Mouse (Mus musculus): ENCODE results near the gene Asb5. TPM values are rescaled to one million over a fixed set of nuclear protein-coding genes. Genes with fewer than 3 reads are reported as not detected.

The Asb5 gene
- 5.0 and 6.8 TPM in 2 replicates for polyA plus RNA-seq (2016; fragmentation: Nextera tagmentation; extraction: Ambion mirVana)

DNA sequence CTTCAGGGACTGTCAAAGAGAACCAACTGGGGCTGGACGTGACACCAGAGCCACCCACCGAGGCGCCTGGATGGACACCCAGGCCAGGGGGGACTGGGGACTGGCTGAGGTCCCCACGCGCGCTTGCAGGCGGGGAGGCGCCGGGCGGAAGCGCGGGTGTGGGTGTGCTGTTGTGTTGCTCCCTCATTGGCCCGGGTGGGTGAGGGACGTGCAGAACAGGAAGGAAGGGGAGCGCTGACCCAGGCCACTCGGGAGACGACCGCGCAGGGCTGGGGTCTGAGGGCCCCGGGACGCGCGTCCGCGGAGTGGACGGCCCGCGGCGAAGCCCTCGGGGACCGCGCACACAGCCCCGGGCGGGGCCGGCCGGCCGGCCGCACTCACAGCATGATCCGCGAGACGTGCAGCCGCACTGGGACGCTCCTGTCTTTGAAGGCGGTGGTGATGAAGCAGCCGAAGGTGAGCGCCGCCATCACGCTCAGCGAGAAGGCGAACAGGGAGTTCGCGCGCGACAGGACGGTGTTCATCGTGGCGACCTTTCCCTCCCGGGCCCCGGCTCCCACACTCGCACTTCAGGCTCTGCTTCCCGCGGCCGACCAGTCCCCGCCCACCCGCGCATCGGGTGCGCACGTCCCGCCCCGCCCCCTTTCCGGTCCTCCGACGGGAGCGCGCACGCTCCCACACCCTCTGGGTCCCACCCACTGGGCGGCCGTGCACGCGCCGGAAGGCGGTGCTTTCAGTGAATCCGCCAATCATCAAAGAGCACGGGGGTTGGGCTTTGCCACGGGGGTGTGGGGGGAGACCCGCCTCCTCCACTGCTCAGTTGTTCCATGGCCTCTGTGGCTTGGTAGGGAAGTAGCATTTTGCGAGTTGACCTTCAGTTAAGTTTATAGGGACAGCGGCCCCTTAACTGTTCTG is at the start of gene Asb5, which contains the start of gene Spcs3:
Asb5 (plus strand) TSS at position 199 of the 915 bp plus-strand sequence.
Spcs3 (minus strand) TSS at position 617 of the 915 bp plus-strand sequence.
- Histone ChIP-seq H3K27ac (peak within 1 kb of the TSS; percentile 98), H3K27me3 (ENCODE audit: insufficient read depth, poor library complexity, severe bottlenecking) (no peaks in the 10 kb centered on the region), H3K4me3 (peak within 1 kb of the TSS; percentile 94), H3K9me3 (no peaks in the 10 kb centered on the region), H3K4me1 (peaks cover 17% of the 10 kb centered on the region; the same call in 1 of the 2 replicates), H3K36me3 (peaks cover 16% of the 10 kb centered on the region)
- DNase-seq (ENCODE audit: low spot score) = peak; percentile 98
- WGBS = under 1% methylated on average over 89 of the region's 89 CpGs

DNA sequence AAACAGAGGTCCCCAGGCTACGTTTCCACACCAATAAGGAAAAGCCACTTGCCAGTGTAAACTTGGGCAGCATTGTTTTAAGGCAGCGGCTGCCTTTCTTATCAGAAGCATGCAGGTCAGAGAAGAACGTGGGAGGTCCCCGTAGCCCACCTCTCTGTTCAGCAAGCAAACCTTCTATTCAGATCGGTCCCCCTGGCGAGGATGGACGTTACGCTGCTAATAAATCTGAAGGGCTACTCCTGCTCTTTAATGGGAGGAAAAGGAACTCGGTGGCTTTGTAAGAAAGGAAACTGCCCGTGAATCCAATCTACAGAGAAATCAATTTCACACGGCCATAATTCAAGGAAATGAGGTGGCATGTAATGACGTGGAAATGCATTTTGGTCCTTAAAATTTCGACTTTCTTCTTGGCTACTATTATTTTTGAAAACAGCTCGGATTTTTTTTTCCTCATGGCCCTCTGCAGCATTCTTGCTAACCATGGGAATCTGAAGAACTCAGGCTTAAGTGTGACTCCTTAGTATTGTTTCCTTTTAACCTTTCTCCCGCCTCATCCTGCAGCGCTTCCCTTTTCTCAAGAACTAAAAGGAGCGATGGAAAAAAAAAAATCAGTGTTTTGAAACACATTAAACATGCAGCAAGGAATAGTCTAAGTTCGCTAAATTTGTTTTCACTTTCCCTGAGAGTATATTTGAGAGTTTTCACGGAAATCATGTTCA is 42.7 kb upstream of the Asb5 start:
- Histone ChIP-seq H3K27me3 (ENCODE audit: insufficient read depth, poor library complexity, severe bottlenecking) (no peaks in the 10 kb centered on the region), H3K36me3 (no peaks in the 10 kb centered on the region), H3K27ac (peak overlapping the region; percentile 62; the same call in 1 of the 2 replicates), H3K4me3 (peak overlapping the region; percentile 34), H3K9me3 (no peaks in the 10 kb centered on the region), H3K4me1 (no peaks in the 10 kb centered on the region)
- no peak for DNase-seq (ENCODE audit: low spot score)
- WGBS = 35% methylated on average over 19 of the region's 19 CpGs

- no peak for DNase-seq (ENCODE audit: low spot score)
- Histone ChIP-seq H3K4me3 (no peak overlapping the region), H3K27ac (no peak overlapping the region), H3K9me3 (no peaks in the 10 kb centered on the region), H3K4me1 (no peaks in the 10 kb centered on the region), H3K36me3 (no peaks in the 10 kb centered on the region), H3K27me3 (ENCODE audit: insufficient read depth, poor library complexity, severe bottlenecking) (no peaks in the 10 kb centered on the region)
- WGBS = 86% methylated on average over 4 of the region's 4 CpGs
Measured at GRCm38 (mm10) chr8:54488437-54488836, 40.9 kb upstream of the Asb5 start.

- 24% methylated on average over 6 of the region's 6 CpGs for WGBS
- Histone ChIP-seq H3K4me1 (no peaks in the 10 kb centered on the region), H3K4me3 (no peak overlapping the region), H3K9me3 (no peaks in the 10 kb centered on the region), H3K27me3 (ENCODE audit: insufficient read depth, poor library complexity, severe bottlenecking) (no peaks in the 10 kb centered on the region), H3K36me3 (no peaks in the 10 kb centered on the region), H3K27ac (no peak overlapping the region)
- DNase-seq (ENCODE audit: low spot score) = no peak
Measured at GRCm38 (mm10) chr8:54491057-54491690, 38.2 kb upstream of the Asb5 start.

- H3K4me1 ChIP-seq = no peaks in the 10 kb centered on the region
- H3K9me3 ChIP-seq = no peaks in the 10 kb centered on the region
- H3K36me3 ChIP-seq = no peaks in the 10 kb centered on the region
- no peak overlapping the region for H3K4me3 ChIP-seq
- WGBS = 60% methylated on average over 4 of the region's 4 CpGs
- H3K27me3 ChIP-seq (ENCODE audit: insufficient read depth, poor library complexity, severe bottlenecking) = no peaks in the 10 kb centered on the region
- DNase-seq (ENCODE audit: low spot score) = no peak
- H3K27ac ChIP-seq = no peak overlapping the region
Measured at GRCm38 (mm10) chr8:54491934-54492333, 37.4 kb upstream of the Asb5 start.

GRCm38 (mm10) chr8:54493110-54493509 is 36.3 kb upstream of the Asb5 start:
- Histone ChIP-seq H3K4me1 (no peaks in the 10 kb centered on the region), H3K36me3 (no peaks in the 10 kb centered on the region), H3K4me3 (no peak overlapping the region), H3K27me3 (ENCODE audit: insufficient read depth, poor library complexity, severe bottlenecking) (no peaks in the 10 kb centered on the region), H3K27ac (no peak overlapping the region), H3K9me3 (no peaks in the 10 kb centered on the region)
- DNase-seq (ENCODE audit: low spot score) = no peak
- 14% methylated on average over 6 of the region's 6 CpGs for WGBS

GRCm38 (mm10) chr8:54493915-54494314 is 35.5 kb upstream of the Asb5 start:
- H3K4me1 ChIP-seq = no peaks in the 10 kb centered on the region
- no peaks in the 10 kb centered on the region for H3K27me3 ChIP-seq (ENCODE audit: insufficient read depth, poor library complexity, severe bottlenecking)
- H3K9me3 ChIP-seq = no peaks in the 10 kb centered on the region
- DNase-seq (ENCODE audit: low spot score) = no peak
- H3K4me3 ChIP-seq = no peak overlapping the region
- H3K36me3 ChIP-seq = no peaks in the 10 kb centered on the region
- no peak overlapping the region for H3K27ac ChIP-seq
- WGBS = 48% methylated on average over 3 of the region's 3 CpGs

DNA sequence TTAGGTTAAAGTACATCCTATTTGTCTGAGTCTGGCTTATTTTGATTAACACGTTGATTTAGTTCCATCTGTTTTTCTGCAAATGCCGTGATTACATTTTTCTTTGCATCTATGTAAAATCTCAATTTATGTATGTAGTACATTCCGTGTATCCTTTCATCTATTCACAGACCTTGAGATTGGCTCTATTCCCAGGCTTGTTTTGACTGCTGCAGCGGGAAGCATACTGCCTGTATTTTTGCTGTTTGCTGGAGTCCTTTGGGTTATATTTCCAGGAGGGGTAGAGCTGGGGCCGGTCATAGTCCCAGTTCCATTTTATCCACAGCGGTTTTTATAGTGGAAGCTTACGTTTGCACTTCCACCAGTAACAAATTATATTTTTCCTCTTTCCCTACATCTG is 26.3 kb upstream of the Asb5 start:
- Histone ChIP-seq H3K4me1 (no peaks in the 10 kb centered on the region), H3K36me3 (no peaks in the 10 kb centered on the region), H3K27ac (no peak overlapping the region), H3K9me3 (no peaks in the 10 kb centered on the region), H3K4me3 (no peak overlapping the region), H3K27me3 (ENCODE audit: insufficient read depth, poor library complexity, severe bottlenecking) (no peaks in the 10 kb centered on the region)
- no peak for DNase-seq (ENCODE audit: low spot score)
- 83% methylated on average over 7 of the region's 7 CpGs for WGBS

DNA sequence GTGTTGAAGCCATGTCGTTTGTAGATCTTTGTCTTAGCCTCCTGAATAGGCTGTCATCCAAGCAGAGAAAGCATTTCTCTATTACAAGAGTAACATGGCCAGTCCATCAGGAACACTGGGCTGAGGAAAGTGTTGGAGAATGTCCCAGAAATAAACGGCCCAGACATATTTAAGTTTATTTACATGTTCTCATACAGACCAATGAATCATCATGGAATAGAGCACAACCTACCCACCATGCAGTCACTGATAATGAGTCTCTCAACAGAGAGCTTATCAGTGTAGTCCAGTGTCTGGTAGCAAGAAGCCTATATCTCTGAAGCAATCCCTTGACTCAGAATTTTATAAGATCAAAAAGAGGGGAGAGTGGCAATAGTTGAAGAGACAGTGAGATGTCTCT is 24.3 kb upstream of the Asb5 start:
- no peaks in the 10 kb centered on the region for H3K9me3 ChIP-seq
- H3K4me3 ChIP-seq = no peak overlapping the region
- H3K36me3 ChIP-seq = no peaks in the 10 kb centered on the region
- 58% methylated on average over 2 of the region's 2 CpGs for WGBS
- no peak overlapping the region for H3K27ac ChIP-seq
- no peaks in the 10 kb centered on the region for H3K27me3 ChIP-seq (ENCODE audit: insufficient read depth, poor library complexity, severe bottlenecking)
- H3K4me1 ChIP-seq = 0 out of 2 replicates have a peak, but pooled peaks cover 6% of the 10 kb centered on the region
- DNase-seq (ENCODE audit: low spot score) = no peak

DNA sequence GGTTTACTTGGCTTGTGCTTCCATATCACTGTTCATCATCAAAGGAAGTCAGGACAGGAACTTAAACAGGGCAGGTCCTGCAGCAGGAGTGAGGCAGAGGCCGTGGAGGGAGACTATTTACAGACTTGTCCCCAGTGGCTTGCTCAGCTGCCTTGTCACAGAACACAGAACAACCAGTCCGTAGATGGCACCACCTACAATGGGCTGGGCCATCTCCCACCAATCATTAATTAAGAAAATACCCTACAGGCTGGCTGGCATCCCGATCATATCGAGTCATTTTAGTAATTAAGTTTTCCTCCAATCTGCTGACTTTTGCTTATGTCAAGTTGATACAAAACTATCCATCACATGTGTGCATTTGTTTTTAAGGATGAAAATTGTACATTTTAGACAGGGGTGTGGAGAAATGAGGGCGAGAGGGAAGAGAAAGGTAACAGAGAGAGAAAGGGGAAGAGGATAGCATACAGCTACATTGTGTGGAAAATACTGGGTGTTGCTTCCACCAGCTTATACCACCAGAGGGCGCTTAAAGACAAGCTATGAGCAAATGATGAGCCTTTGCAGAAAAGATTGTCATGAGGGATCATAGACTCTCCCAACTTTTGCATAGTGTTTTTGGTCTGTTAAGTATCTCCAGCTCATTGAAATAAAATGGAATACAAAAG is 21.8 kb upstream of the Asb5 start:
- Histone ChIP-seq H3K4me3 (no peak overlapping the region), H3K36me3 (no peaks in the 10 kb centered on the region), H3K27ac (no peak overlapping the region), H3K4me1 (0 out of 2 replicates have a peak, but pooled peaks cover 6% of the 10 kb centered on the region), H3K9me3 (no peaks in the 10 kb centered on the region), H3K27me3 (ENCODE audit: insufficient read depth, poor library complexity, severe bottlenecking) (no peaks in the 10 kb centered on the region)
- DNase-seq (ENCODE audit: low spot score) = peak; percentile 82
- 29% methylated on average over 6 of the region's 6 CpGs for WGBS

GRCm38 (mm10) chr8:54508096-54508456 is 21.3 kb upstream of the Asb5 start:
- Histone ChIP-seq H3K9me3 (no peaks in the 10 kb centered on the region), H3K4me3 (no peak overlapping the region), H3K27ac (no peak overlapping the region), H3K4me1 (0 out of 2 replicates have a peak, but pooled peaks cover 6% of the 10 kb centered on the region), H3K27me3 (ENCODE audit: insufficient read depth, poor library complexity, severe bottlenecking) (no peaks in the 10 kb centered on the region), H3K36me3 (no peaks in the 10 kb centered on the region)
- DNase-seq (ENCODE audit: low spot score) = no peak
- 25% methylated on average over 1 of the region's 1 CpGs for WGBS

DNA sequence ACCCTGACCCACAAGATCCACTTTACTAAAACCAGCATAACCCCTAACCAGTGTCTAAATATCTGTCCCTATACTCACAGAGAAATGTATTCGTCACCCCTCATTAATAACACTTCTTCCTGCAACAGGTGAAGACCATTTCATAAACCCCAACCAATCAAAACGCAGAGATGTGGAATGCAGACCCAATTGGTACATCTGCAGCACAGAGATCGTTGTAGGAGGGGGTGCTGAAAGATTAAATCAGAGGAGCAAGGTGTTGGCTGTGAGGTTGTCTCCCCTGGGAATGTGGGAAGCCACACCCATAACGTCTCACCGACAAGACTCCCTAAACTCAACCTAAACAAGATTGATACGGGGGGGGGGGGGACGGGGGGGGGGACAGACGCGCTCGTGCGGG is 20.6 kb upstream of the Asb5 start:
- H3K4me3 ChIP-seq = peak overlapping the region; percentile 59
- H3K36me3 ChIP-seq = no peaks in the 10 kb centered on the region
- H3K4me1 ChIP-seq = 0 out of 2 replicates have a peak, but pooled peaks cover 6% of the 10 kb centered on the region
- H3K9me3 ChIP-seq = no peaks in the 10 kb centered on the region
- peak overlapping the region; percentile 10; the same call in 1 of the 2 replicates for H3K27ac ChIP-seq
- WGBS = 6% methylated on average over 10 of the region's 11 CpGs
- H3K27me3 ChIP-seq (ENCODE audit: insufficient read depth, poor library complexity, severe bottlenecking) = no peaks in the 10 kb centered on the region
- DNase-seq (ENCODE audit: low spot score) = no peak

Measured in heart, embryonic 10.5 days (tissue).